Mouse (Mus musculus): ENCODE results near the gene Gm2007. TPM values are rescaled to one million over a fixed set of nuclear protein-coding genes. Genes with fewer than 3 reads are reported as not detected.
"Not testable (repeated sequence)": the region's sequence is repeated elsewhere in the genome, so short reads cannot be mapped to it uniquely, and the experiment has no call there.

Gm2007 gene
- not detected in 2 replicates for polyA plus RNA-seq (2015; fragmentation: Nextera tagmentation; extraction: Ambion mirVana)

GRCm38 (mm10) chr2:175741237-175741636 lies at the start of gene Gm2007:
TSS of gene Gm2007 (plus strand) at chr2:175741537.
- not testable (repeated sequence) for H3K9ac ChIP-seq (ENCODE audit: low read length); ATAC-seq (ENCODE audit: low read depth); H3K36me3 ChIP-seq (ENCODE audit: control insufficient read depth, insufficient read depth, low read length); H3K9me3 ChIP-seq (ENCODE audit: control insufficient read depth, low read length); H3K27me3 ChIP-seq (ENCODE audit: control insufficient read depth, insufficient read depth, low read depth, low read length); H3K27ac ChIP-seq (ENCODE audit: low read length); H3K4me3 ChIP-seq (ENCODE audit: low read length); H3K4me1 ChIP-seq (replicated peaks; ENCODE audit: control insufficient read depth, insufficient read depth, low read length); H3K4me2 ChIP-seq (ENCODE audit: low read depth, low read length)
- WGBS: no CpG with 5 or more reads among the region's 2 CpGs

GRCm38 (mm10) chr2:175703546-175703945 lies 37.8 kb upstream of the Gm2007 start, which contains the start of gene Zfp969:
TSS of gene Zfp969 (minus strand) at chr2:175703646.
- not testable (repeated sequence) for H3K4me3 ChIP-seq (ENCODE audit: low read length); H3K4me2 ChIP-seq (ENCODE audit: low read depth, low read length); H3K4me1 ChIP-seq (replicated peaks; ENCODE audit: control insufficient read depth, insufficient read depth, low read length); H3K36me3 ChIP-seq (ENCODE audit: control insufficient read depth, insufficient read depth, low read length); ATAC-seq (ENCODE audit: low read depth); H3K27ac ChIP-seq (ENCODE audit: low read length); H3K9me3 ChIP-seq (ENCODE audit: control insufficient read depth, low read length); H3K27me3 ChIP-seq (ENCODE audit: control insufficient read depth, insufficient read depth, low read depth, low read length); H3K9ac ChIP-seq (ENCODE audit: low read length)
- no CpG with 5 or more reads among the region's 9 CpGs for WGBS

- H3K4me2 ChIP-seq (ENCODE audit: low read depth, low read length); H3K9ac ChIP-seq (ENCODE audit: low read length); ATAC-seq (ENCODE audit: low read depth); H3K27ac ChIP-seq (ENCODE audit: low read length); H3K36me3 ChIP-seq (ENCODE audit: control insufficient read depth, insufficient read depth, low read length); H3K27me3 ChIP-seq (ENCODE audit: control insufficient read depth, insufficient read depth, low read depth, low read length); H3K4me1 ChIP-seq (replicated peaks; ENCODE audit: control insufficient read depth, insufficient read depth, low read length); H3K4me3 ChIP-seq (ENCODE audit: low read length); H3K9me3 ChIP-seq (ENCODE audit: control insufficient read depth, low read length): not testable (repeated sequence)
- no CpG with 5 or more reads among the region's 6 CpGs for WGBS
These were observed 59.7 kb downstream of the Gm2007 start, which contains the start of gene Gm14288 for GRCm38 (mm10) chr2:175800993-175801392. TSS of gene Gm14288 (minus strand) at chr2:175801093.

Other genes starting within 250 kb of the Gm2007 start
- gene Gm11007, start 97.6 kb upstream of the Gm2007 start, polyA plus RNA-seq (2015; fragmentation: Nextera tagmentation; extraction: Ambion mirVana): not detected in 2 replicates
- gene Zfp969, start 37.9 kb upstream of the Gm2007 start, polyA plus RNA-seq (2015; fragmentation: Nextera tagmentation; extraction: Ambion mirVana): 26.0 and 29.8 TPM in 2 replicates
- gene Gm14288, start 59.6 kb downstream of the Gm2007 start, polyA plus RNA-seq (2015; fragmentation: Nextera tagmentation; extraction: Ambion mirVana): 4.5 and 4.8 TPM in 2 replicates
- gene Gm6710, start 127.7 kb downstream of the Gm2007 start, polyA plus RNA-seq (2015; fragmentation: Nextera tagmentation; extraction: Ambion mirVana): 18.6 and 25.2 TPM in 2 replicates
- gene Zfp966, start 189.6 kb downstream of the Gm2007 start, polyA plus RNA-seq (2015; fragmentation: Nextera tagmentation; extraction: Ambion mirVana): 3.5 and 3.7 TPM in 2 replicates
- gene Gm2026, start 223.8 kb downstream of the Gm2007 start, polyA plus RNA-seq (2015; fragmentation: Nextera tagmentation; extraction: Ambion mirVana): 24.1 and 25.6 TPM in 2 replicates

All from lung, embryonic 16.5 days (tissue).